ENCODE assay signal across 9 mouse cellular contexts in genomic region chr6:97250966-97251365, GRCm38 (mm10). TPM values are rescaled to one million over a fixed set of nuclear protein-coding genes. Genes with fewer than 3 reads are reported as not detected.
DNase-seq lines count a peak whose midpoint lies in the region; ATAC-seq lines count a peak whose summit lies in the region.
"Had no signal": no experiment of that assay in that cellular context is flagged by ENCODE, and none has a peak within 500 bp of the region (broad histone marks: within the 10 kb centered on the region; RNA-seq: fewer than 3 reads in every experiment).

No protein-coding gene starts in this region.

- H3K4me3 ChIP-seq in embryonic facial prominence, embryonic 14.5 days (ENCODE audit: low read depth, low read length): no peak overlapping the region

- no peaks in the 10 kb centered on the region; the same call in 1 of the 2 replicates for H3K4me1 ChIP-seq in embryonic facial prominence, embryonic 14.5 days (ENCODE audit: control insufficient read depth, insufficient read depth, low read length)

- no peaks in the 10 kb centered on the region for H3K9me3 ChIP-seq in embryonic facial prominence, embryonic 14.5 days (ENCODE audit: control insufficient read depth, low read length)

- H3K27me3 ChIP-seq in embryonic facial prominence, embryonic 14.5 days (replicated peaks; ENCODE audit: control insufficient read depth, insufficient read depth, low read length): no peaks in the 10 kb centered on the region

- peak; percentile 16 to 30 for DNase-seq in urinary bladder, adult 18-20 months (ENCODE audit: low spot score in 2 of 2)
- no peak for DNase-seq in urinary bladder, adult 2 months (ENCODE audit: low spot score)
- DNase-seq in adrenal gland, adult 8-10 months: peak; percentile 34
- DNase-seq in embryonic facial prominence, embryonic 14.5 days (ENCODE audit: low spot score): peak; percentile 70
- peak; percentile 67 to 69 for DNase-seq in heart, postnatal 36 days
- peak; percentile 59 to 74 for DNase-seq in left cerebral cortex, postnatal 25 days (ENCODE audit: low spot score in 2 of 2)
- peak; percentile 40 for DNase-seq in ovary, postnatal 14 days (ENCODE audit: low spot score)
- peak; percentile 25 for DNase-seq in yolk sac, embryonic 10.5 days (ENCODE audit: low spot score)

- no peak overlapping the region for H3K27ac ChIP-seq in embryonic facial prominence, embryonic 14.5 days (replicated peaks; ENCODE audit: low read depth, low read length)

- H3K4me2 ChIP-seq in embryonic facial prominence, embryonic 14.5 days (ENCODE audit: low read depth, low read length): no peak overlapping the region

- WGBS in embryonic facial prominence, embryonic 14.5 days: 44% methylated on average over 6 of the region's 6 CpGs

- no peaks in the 10 kb centered on the region for H3K36me3 ChIP-seq in embryonic facial prominence, embryonic 14.5 days (ENCODE audit: control insufficient read depth, insufficient read depth, low read length)

- intact Hi-C loops in heart, postnatal 36 days (cut with DNase I): loop anchor here (1.0 to 5.0 kb wide), 4 partner anchors 39 to 491 kb away; partner anchors contain the start of gene Arl6ip5
- intact Hi-C loops in left cerebral cortex, postnatal 25 days (cut with DNase I): loop anchor here (5.0 kb wide), 1 partner anchor 491 kb away; no protein-coding TSS in a partner anchor

- H3K9ac ChIP-seq in embryonic facial prominence, embryonic 14.5 days (ENCODE audit: low read depth, low read length): no peak overlapping the region

- ATAC-seq in embryonic facial prominence, embryonic 14.5 days (ENCODE audit: low read depth): no peak

RNA-seq across cellular contexts. Expression of gene Lmod3, which starts 1.6 kb away (rescaled TPM):
- 0.06 and 0.18 TPM in 2 replicates for polyA plus RNA-seq in urinary bladder, adult 2 months (2012; rRNA removed)
- under 1 TPM in 2 of 4 experiments, not detected in 2; 0.15 to 0.16 TPM for total RNA-seq in adrenal gland, adult 8-10 months (2022)
- 17.1 and 21.6 TPM in 2 replicates for polyA plus RNA-seq in embryonic facial prominence, embryonic 14.5 days (2014; fragmentation: Nextera tagmentation; extraction: Ambion mirVana)
- total RNA-seq in heart, postnatal 36 days (2021): 10 to 100 TPM; 57.6 to 64.6 TPM
- not detected for total RNA-seq in left cerebral cortex, postnatal 25 days (2021)
- polyA plus RNA-seq: stomach, embryonic 14.5 days had no signal

RNA-seq across cellular contexts. Expression of gene Arl6ip5, which starts 40.5 kb away (rescaled TPM):
- 159 and 162 TPM in 2 replicates for polyA plus RNA-seq in urinary bladder, adult 2 months (2012; rRNA removed)
- total RNA-seq in adrenal gland, adult 8-10 months (2022): 100 to 1,000 TPM; 114 to 145 (median 129) TPM
- 78.1 and 78.3 TPM in 2 replicates for polyA plus RNA-seq in embryonic facial prominence, embryonic 14.5 days (2014; fragmentation: Nextera tagmentation; extraction: Ambion mirVana)
- 100 to 1,000 TPM; 120 to 128 TPM for total RNA-seq in heart, postnatal 36 days (2021)
- 100 to 1,000 TPM; 199 to 212 TPM for total RNA-seq in left cerebral cortex, postnatal 25 days (2021)

RNA-seq across cellular contexts. Expression of gene Uba3, which starts 45.5 kb away (rescaled TPM):
- 41.8 and 52.7 TPM in 2 replicates for polyA plus RNA-seq in urinary bladder, adult 2 months (2012; rRNA removed)
- 10 to 100 TPM; 51.9 to 66.2 (median 63.3) TPM for total RNA-seq in adrenal gland, adult 8-10 months (2022)
- polyA plus RNA-seq in embryonic facial prominence, embryonic 14.5 days (2014; fragmentation: Nextera tagmentation; extraction: Ambion mirVana): 77.7 and 88.3 TPM in 2 replicates
- total RNA-seq in heart, postnatal 36 days (2021): 10 to 100 TPM; 53.0 to 61.3 TPM
- total RNA-seq in left cerebral cortex, postnatal 25 days (2021): 10 to 100 TPM; 68.6 to 75.2 TPM

Comparison
In these comparisons a context has a peak if more than half of its experiments do, and no peak if none do; other contexts are left out.
1. RNA of gene Lmod3, which starts 1.6 kb away (total RNA-seq): 57.6 to 64.6 TPM in heart, postnatal 36 days; 0.15 to 0.16 TPM in adrenal gland, adult 8-10 months and not detected in left cerebral cortex, postnatal 25 days; every median in the first group is over 10 times any median in the second.